Mouse (Mus musculus) C2C12 (cell line): ENCODE results near the gene Dock1. TPM values are rescaled to one million over a fixed set of nuclear protein-coding genes. Genes with fewer than 3 reads are reported as not detected.

Experiments
- H3K27me3 ChIP-seq: one replicate; pipeline ENCODE4 v1.6.1; 2011; ENCODE audit not compliant: control insufficient read depth, insufficient read depth, insufficient read length
- H3K36me3 ChIP-seq: one replicate; pipeline ENCODE4 v1.6.1; 2011; ENCODE audit not compliant: control insufficient read depth, insufficient read depth
- H3K4me3 ChIP-seq: one replicate; pipeline ENCODE4 v1.5.1; 2011; ENCODE audit warnings: mild to moderate bottlenecking, control low read depth; ENCODE audit not compliant: poor library complexity, insufficient read depth, severe bottlenecking
- H3K79me2 ChIP-seq: one replicate; pipeline ENCODE4 v1.6.1; 2011; ENCODE audit not compliant: control insufficient read depth, insufficient read depth
- H3K79me3 ChIP-seq: one replicate; pipeline ENCODE4 v1.6.1; 2011; ENCODE audit warnings: low read depth, control low read depth
- H3ac ChIP-seq: one replicate; pipeline ENCODE3; 2011; ENCODE audit warnings: low read depth; ENCODE audit not compliant: control insufficient read depth, insufficient read length
- CEBPB ChIP-seq: IDR thresholded peaks from one replicate; pipeline ENCODE4 v1.6.1; 2011; ENCODE audit warnings: low read depth, mild to moderate bottlenecking, control low read depth, moderate library complexity
- CTCF ChIP-seq: IDR thresholded peaks from one replicate; pipeline ENCODE4 v1.5.1; 2011; ENCODE audit not compliant: control insufficient read depth, insufficient read depth, insufficient read length
- FOSL1 ChIP-seq: IDR thresholded peaks from one replicate; pipeline ENCODE4 v1.8.0; 2011; ENCODE audit warnings: mild to moderate bottlenecking, low read length; ENCODE audit not compliant: poor library complexity, insufficient read depth, severe bottlenecking
- MAX ChIP-seq: IDR thresholded peaks from one replicate; pipeline ENCODE4 v1.6.1; 2011; ENCODE audit warnings: mild to moderate bottlenecking, control low read depth
- MYOD1 ChIP-seq: IDR thresholded peaks from one replicate; pipeline ENCODE4 v1.6.1; 2011; ENCODE audit warnings: low read depth; ENCODE audit not compliant: control insufficient read depth, insufficient read length
- MYOG ChIP-seq: IDR thresholded peaks from one replicate; pipeline ENCODE4 v1.6.1; 2011; ENCODE audit not compliant: control insufficient read depth, insufficient read length; ENCODE audit errors: extremely low read depth
- USF1 ChIP-seq: IDR thresholded peaks from one replicate; pipeline ENCODE4 v1.6.1; 2011; ENCODE audit warnings: low read depth, mild to moderate bottlenecking, control low read depth, moderate library complexity
- polyA plus RNA-seq: library from polyadenylated mRNA; unstranded; fragments of >200 nt; fragmentation: generic; extraction: Trizol; gene quantifications from one replicate; pipeline ENCODE4 v1.2.1, GENCODE M21; 2012; ENCODE audit warnings: missing spikeins

Gene Dock1
- polyA plus RNA-seq, 1 experiment: 12.1 TPM

- no peaks in the 10 kb centered on the region for H3K79me3 ChIP-seq
- H3K4me3 ChIP-seq: no peak overlapping the region
- H3K79me2 ChIP-seq: no peaks in the 10 kb centered on the region
- no peak overlapping the region for H3ac ChIP-seq
- H3K36me3 ChIP-seq: peaks cover 3% of the 10 kb centered on the region
- TF ChIP-seq CEBPB: no peak
- TF ChIP-seq FOSL1: no peak
- TF ChIP-seq MYOG: no peak
- TF ChIP-seq CTCF: no peak
- TF ChIP-seq USF1: no peak
- TF ChIP-seq MAX: no peak
- TF ChIP-seq MYOD1: no peak
- H3K27me3 ChIP-seq: no peaks in the 10 kb centered on the region
Observed at GRCm38 (mm10) chr7:134794889-134795288, 124.4 kb downstream of the Dock1 start.

GRCm38 (mm10) chr7:134800079-134800478 lies 129.6 kb downstream of the Dock1 start:
- Histone ChIP-seq H3K36me3 (no peaks in the 10 kb centered on the region), H3K79me2 (no peaks in the 10 kb centered on the region), H3K27me3 (no peaks in the 10 kb centered on the region), H3ac (no peak overlapping the region), H3K79me3 (no peaks in the 10 kb centered on the region), H3K4me3 (no peak overlapping the region)
- TF ChIP-seq MAX (peak; percentile 81), CTCF (no peak), MYOD1 (peak; percentile 51), MYOG (no peak), CEBPB (no peak), FOSL1 (no peak), USF1 (no peak)

- no peaks in the 10 kb centered on the region for H3K79me2 ChIP-seq
- no peak overlapping the region for H3ac ChIP-seq
- peak; percentile 40 for TF ChIP-seq MYOD1
- TF ChIP-seq CEBPB: no peak
- H3K27me3 ChIP-seq: no peaks in the 10 kb centered on the region
- peaks cover 7% of the 10 kb centered on the region for H3K36me3 ChIP-seq
- H3K4me3 ChIP-seq: no peak overlapping the region
- H3K79me3 ChIP-seq: no peaks in the 10 kb centered on the region
Observed at GRCm38 (mm10) chr7:134804422-134804821, 134.0 kb downstream of the Dock1 start.

- Histone ChIP-seq H3K4me3 (no peak overlapping the region), H3K79me3 (no peaks in the 10 kb centered on the region), H3ac (no peak overlapping the region), H3K79me2 (no peaks in the 10 kb centered on the region), H3K27me3 (no peaks in the 10 kb centered on the region), H3K36me3 (peaks cover 7% of the 10 kb centered on the region)
- TF ChIP-seq CTCF: no peak
- no peak for TF ChIP-seq MYOG
- TF ChIP-seq USF1: no peak
- TF ChIP-seq MAX: no peak
- TF ChIP-seq CEBPB: no peak
- no peak for TF ChIP-seq MYOD1
- TF ChIP-seq FOSL1: no peak
Observed at GRCm38 (mm10) chr7:134806799-134807198, 136.3 kb downstream of the Dock1 start.

DNA sequence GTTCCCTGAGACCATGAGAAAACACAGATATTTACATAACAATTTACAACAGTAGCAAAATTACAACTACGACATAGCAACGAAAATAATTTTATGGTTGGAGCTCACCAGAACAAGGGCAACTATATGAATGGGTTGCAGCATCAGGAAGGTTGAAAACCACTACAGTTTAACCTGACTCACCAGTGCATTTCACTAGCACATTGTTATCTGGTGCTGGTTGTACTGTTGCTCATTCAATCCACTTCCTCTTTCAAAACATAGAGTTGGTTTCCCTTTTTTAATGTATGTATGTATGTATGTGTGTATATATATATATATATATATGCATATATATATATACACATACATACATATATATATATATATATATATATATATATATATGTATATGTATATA lies 138.0 kb downstream of the Dock1 start:
- Histone ChIP-seq H3K79me3 (no peaks in the 10 kb centered on the region), H3K36me3 (peaks cover 7% of the 10 kb centered on the region)
- TF ChIP-seq USF1 (no peak), MAX (no peak), CEBPB (no peak), FOSL1 (no peak), MYOD1 (no peak), MYOG (no peak), CTCF (no peak)

GRCm38 (mm10) chr7:134809241-134809975 lies 139.0 kb downstream of the Dock1 start:
- peaks cover 7% of the 10 kb centered on the region for H3K36me3 ChIP-seq

More for the DNA sequence above, 138.0 kb downstream of the Dock1 start:
- Histone ChIP-seq H3K79me2 (no peaks in the 10 kb centered on the region), H3K4me3 (no peak overlapping the region), H3K27me3 (no peaks in the 10 kb centered on the region), H3ac (no peak overlapping the region)

More at GRCm38 (mm10) chr7:134809241-134809975, 139.0 kb downstream of the Dock1 start:
- Histone ChIP-seq H3K4me3 (no peak overlapping the region), H3K27me3 (no peaks in the 10 kb centered on the region), H3K79me2 (no peaks in the 10 kb centered on the region), H3K79me3 (no peaks in the 10 kb centered on the region), H3ac (no peak overlapping the region)
- TF ChIP-seq FOSL1 (no peak), USF1 (no peak), MYOG (no peak), CEBPB (no peak), MYOD1 (no peak), CTCF (no peak), MAX (no peak)
